Mouse (Mus musculus): Measurements from ENCODE around the gene Bcl7a. TPM values are rescaled to one million over a fixed set of nuclear protein-coding genes. Genes with fewer than 3 reads are reported as not detected.

Gene Bcl7a
- polyA plus RNA-seq, 1 experiment from 2014 or later = 80.6 TPM

GRCm38 (mm10) chr5:123313058-123313630 lies 30.5 kb upstream of the Bcl7a start:
- Histone ChIP-seq H3K4me2 (replicated peaks) (no peak overlapping the region), H3K36me3 (no peaks in the 10 kb centered on the region), H3K9me3 (no peaks in the 10 kb centered on the region), H3K4me3 (no peak overlapping the region), H3K4me1 (peaks cover 26% of the 10 kb centered on the region), H3K27me3 (no peaks in the 10 kb centered on the region), H3K27ac (replicated peaks) (no peak overlapping the region), H3K9ac (replicated peaks) (no peak overlapping the region)
- ATAC-seq (replicated peaks) = no peak
- WGBS = 36% methylated on average over 12 of the region's 12 CpGs

GRCm38 (mm10) chr5:123313851-123314380 lies 29.7 kb upstream of the Bcl7a start:
- Histone ChIP-seq H3K27ac (replicated peaks) (no peak overlapping the region), H3K4me1 (peaks cover 30% of the 10 kb centered on the region), H3K4me2 (replicated peaks) (no peak overlapping the region), H3K36me3 (no peaks in the 10 kb centered on the region), H3K9me3 (no peaks in the 10 kb centered on the region), H3K9ac (replicated peaks) (no peak overlapping the region), H3K27me3 (no peaks in the 10 kb centered on the region), H3K4me3 (no peak overlapping the region)
- WGBS = 58% methylated on average over 11 of the region's 11 CpGs
- no peak for ATAC-seq (replicated peaks)

- WGBS = 57% methylated on average over 8 of the region's 10 CpGs
- no peak for ATAC-seq (replicated peaks)
- peaks cover 23% of the 10 kb centered on the region for H3K4me1 ChIP-seq
- H3K9me3 ChIP-seq = no peaks in the 10 kb centered on the region
- H3K27ac ChIP-seq (replicated peaks) = no peak overlapping the region
- no peaks in the 10 kb centered on the region for H3K36me3 ChIP-seq
- no peak overlapping the region for H3K4me3 ChIP-seq
- no peak overlapping the region for H3K4me2 ChIP-seq (replicated peaks)
- no peak overlapping the region for H3K9ac ChIP-seq (replicated peaks)
- no peaks in the 10 kb centered on the region for H3K27me3 ChIP-seq
Measured at GRCm38 (mm10) chr5:123315219-123315866, 28.3 kb upstream of the Bcl7a start.

GRCm38 (mm10) chr5:123317992-123318391 lies 25.6 kb upstream of the Bcl7a start:
- H3K9me3 ChIP-seq = no peaks in the 10 kb centered on the region
- WGBS = 29% methylated on average over 6 of the region's 6 CpGs
- H3K36me3 ChIP-seq = no peaks in the 10 kb centered on the region
- peaks cover 12% of the 10 kb centered on the region for H3K4me1 ChIP-seq
- ATAC-seq (replicated peaks) = no peak
- H3K27me3 ChIP-seq = no peaks in the 10 kb centered on the region
- no peak overlapping the region for H3K4me3 ChIP-seq
- H3K27ac ChIP-seq (replicated peaks) = no peak overlapping the region
- no peak overlapping the region; the same call in 1 of the 2 replicates for H3K4me2 ChIP-seq (replicated peaks)
- H3K9ac ChIP-seq (replicated peaks) = no peak overlapping the region

GRCm38 (mm10) chr5:123320136-123320535 lies 23.5 kb upstream of the Bcl7a start:
- ATAC-seq (replicated peaks) = no peak
- Histone ChIP-seq H3K4me3 (no peak overlapping the region), H3K27me3 (no peaks in the 10 kb centered on the region), H3K36me3 (no peaks in the 10 kb centered on the region), H3K4me1 (peaks cover 19% of the 10 kb centered on the region), H3K4me2 (replicated peaks) (no peak overlapping the region), H3K27ac (replicated peaks) (no peak overlapping the region), H3K9ac (replicated peaks) (no peak overlapping the region), H3K9me3 (no peaks in the 10 kb centered on the region)
- WGBS = 96% methylated on average over 3 of the region's 3 CpGs

- no peaks in the 10 kb centered on the region for H3K36me3 ChIP-seq
- WGBS = 6% methylated on average over 15 of the region's 15 CpGs
- no peak overlapping the region for H3K4me3 ChIP-seq
- peak overlapping the region; percentile 27 for H3K27ac ChIP-seq (replicated peaks)
- no peaks in the 10 kb centered on the region for H3K27me3 ChIP-seq
- no peaks in the 10 kb centered on the region for H3K9me3 ChIP-seq
- H3K4me2 ChIP-seq (replicated peaks) = peak overlapping the region; percentile 31
- peaks cover 15% of the 10 kb centered on the region for H3K4me1 ChIP-seq
- peak overlapping the region; percentile 19; the same call in 1 of the 2 replicates for H3K9ac ChIP-seq (replicated peaks)
- ATAC-seq (replicated peaks) = no peak
Measured at GRCm38 (mm10) chr5:123324242-123324641, 19.4 kb upstream of the Bcl7a start.

GRCm38 (mm10) chr5:123326006-123326750 lies 17.5 kb upstream of the Bcl7a start:
- Histone ChIP-seq H3K9ac (replicated peaks) (no peak overlapping the region), H3K4me2 (replicated peaks) (no peak overlapping the region), H3K9me3 (no peaks in the 10 kb centered on the region), H3K4me1 (peaks cover 15% of the 10 kb centered on the region), H3K4me3 (no peak overlapping the region), H3K27ac (replicated peaks) (0 out of 2 replicates have a peak overlapping the region, but pooled peaks have one; percentile 12), H3K36me3 (no peaks in the 10 kb centered on the region), H3K27me3 (no peaks in the 10 kb centered on the region)
- ATAC-seq (replicated peaks) = no peak
- 46% methylated on average over 15 of the region's 15 CpGs for WGBS

- 72% methylated on average over 9 of the region's 9 CpGs for WGBS
- 0 out of 2 replicates have a peak overlapping the region, but pooled peaks have one; percentile 12 for H3K27ac ChIP-seq (replicated peaks)
- no peak overlapping the region for H3K9ac ChIP-seq (replicated peaks)
- H3K4me2 ChIP-seq (replicated peaks) = no peak overlapping the region
- H3K36me3 ChIP-seq = no peaks in the 10 kb centered on the region
- no peak for ATAC-seq (replicated peaks)
- no peaks in the 10 kb centered on the region for H3K27me3 ChIP-seq
- H3K4me1 ChIP-seq = peaks cover 15% of the 10 kb centered on the region
- no peak overlapping the region for H3K4me3 ChIP-seq
- no peaks in the 10 kb centered on the region for H3K9me3 ChIP-seq
Measured at GRCm38 (mm10) chr5:123326751-123327148, 16.9 kb upstream of the Bcl7a start.

- no peak for ATAC-seq (replicated peaks)
- Histone ChIP-seq H3K4me3 (no peak overlapping the region), H3K27me3 (no peaks in the 10 kb centered on the region), H3K9me3 (no peaks in the 10 kb centered on the region), H3K27ac (replicated peaks) (no peak overlapping the region), H3K4me2 (replicated peaks) (no peak overlapping the region), H3K9ac (replicated peaks) (no peak overlapping the region), H3K4me1 (peaks cover 15% of the 10 kb centered on the region), H3K36me3 (no peaks in the 10 kb centered on the region)
- WGBS = 88% methylated on average over 8 of the region's 8 CpGs
Measured at GRCm38 (mm10) chr5:123327686-123328085, 15.9 kb upstream of the Bcl7a start.

- Histone ChIP-seq H3K4me2 (replicated peaks) (no peak overlapping the region), H3K36me3 (no peaks in the 10 kb centered on the region), H3K27me3 (no peaks in the 10 kb centered on the region), H3K9ac (replicated peaks) (no peak overlapping the region), H3K9me3 (no peaks in the 10 kb centered on the region), H3K4me1 (no peaks in the 10 kb centered on the region), H3K27ac (replicated peaks) (no peak overlapping the region), H3K4me3 (no peak overlapping the region)
- ATAC-seq (replicated peaks) = no peak
- WGBS = 85% methylated on average over 6 of the region's 6 CpGs
Measured at GRCm38 (mm10) chr5:123333566-123333965, 10.1 kb upstream of the Bcl7a start.

- H3K36me3 ChIP-seq = no peaks in the 10 kb centered on the region
- no peak overlapping the region for H3K27ac ChIP-seq (replicated peaks)
- no peak overlapping the region for H3K9ac ChIP-seq (replicated peaks)
- no peak overlapping the region for H3K4me2 ChIP-seq (replicated peaks)
- 0 out of 2 replicates have a peak, but pooled peaks cover under 1% of the 10 kb centered on the region for H3K4me1 ChIP-seq
- no peaks in the 10 kb centered on the region for H3K27me3 ChIP-seq
- WGBS = 33% methylated on average over 4 of the region's 4 CpGs
- no peak overlapping the region for H3K4me3 ChIP-seq
- ATAC-seq (replicated peaks) = no peak
- no peaks in the 10 kb centered on the region for H3K9me3 ChIP-seq
Measured at GRCm38 (mm10) chr5:123336205-123336961, 7.3 kb upstream of the Bcl7a start.

Measured in forebrain, embryonic 15.5 days (tissue).